Mouse (Mus musculus): ENCODE measurements at regions not wholly inside any gene's neighbourhood (a gene's known extent, or its start where the extent isn't known, plus 50 kb on each side); places are given as distances from the start of the nearest gene placed in this dataset.

DNA sequence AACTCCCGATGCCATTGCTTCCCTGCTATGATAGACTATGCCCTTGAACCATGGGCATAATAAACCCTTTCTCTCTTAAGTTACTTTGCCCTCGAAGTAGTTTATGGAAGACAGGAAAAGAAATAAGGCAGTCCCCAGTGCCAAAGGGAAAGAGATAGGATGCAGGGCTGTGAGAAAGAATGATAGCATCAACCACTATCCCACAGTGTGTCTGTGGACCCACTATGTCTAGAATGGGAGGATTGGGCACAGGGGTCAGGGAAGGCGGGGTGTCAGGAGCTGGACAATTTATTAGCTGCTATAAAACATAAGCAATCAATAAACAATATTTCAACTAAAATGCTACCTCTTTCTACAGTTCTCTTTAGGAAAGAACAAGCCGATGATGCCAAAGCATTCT is 288.8 kb downstream of the Sox4 start:
- no peaks in the 10 kb centered on the region for H3K9me3 ChIP-seq (ENCODE audit: control insufficient read depth, insufficient read depth, low read depth, low read length)
- in situ Hi-C loops (cut with MboI; ENCODE audit: low sequenced_read_pairs in 2 of 2, unreplicated experiment in 2 of 2), result no loop called here
- no peak for DNase-seq (ENCODE audit: low read depth, low spot score)
- peaks cover 0 to 5% of the 10 kb centered on the region in 2 experiments; a peak in 2 of 4 replicates for H3K4me1 ChIP-seq (ENCODE audit: control insufficient read depth in 2 of 2, insufficient read depth in 2 of 2, low read length in 2 of 2, poor library complexity in 1 of 2)
- no peak overlapping the region for H3K4me3 ChIP-seq (ENCODE audit: insufficient read depth in 1 of 2, low read depth in 1 of 2, low read length in 2 of 2, poor library complexity in 1 of 2, severe bottlenecking in 1 of 2)
- no peaks in the 10 kb centered on the region for H3K36me3 ChIP-seq (ENCODE audit: control insufficient read depth, insufficient read depth, low read length, poor library complexity, severe bottlenecking)
- TF ChIP-seq HCFC1 (IDR thresholded peaks at IDR 0.05; ENCODE audit: borderline replicate concordance, insufficient read depth, low read length) (no peak), ZNF384 (IDR thresholded peaks at IDR 0.05; ENCODE audit: low read depth, low read length) (no peak), CHD2 (IDR thresholded peaks at IDR 0.05; ENCODE audit: low read depth, low read length) (no peak), MAFK (IDR thresholded peaks at IDR 0.05; ENCODE audit: insufficient read depth, low read depth, low read length) (no peak), ZC3H11A (IDR thresholded peaks at IDR 0.05; ENCODE audit: borderline replicate concordance, low read depth, low read length) (no peak)
- H3K27ac ChIP-seq (ENCODE audit: insufficient read depth, low read depth, low read length, poor library complexity, severe bottlenecking), result no peak overlapping the region
- no peak overlapping the region for H3K9ac ChIP-seq (ENCODE audit: insufficient read depth, low read depth, low read length, poor library complexity, severe bottlenecking)

DNA sequence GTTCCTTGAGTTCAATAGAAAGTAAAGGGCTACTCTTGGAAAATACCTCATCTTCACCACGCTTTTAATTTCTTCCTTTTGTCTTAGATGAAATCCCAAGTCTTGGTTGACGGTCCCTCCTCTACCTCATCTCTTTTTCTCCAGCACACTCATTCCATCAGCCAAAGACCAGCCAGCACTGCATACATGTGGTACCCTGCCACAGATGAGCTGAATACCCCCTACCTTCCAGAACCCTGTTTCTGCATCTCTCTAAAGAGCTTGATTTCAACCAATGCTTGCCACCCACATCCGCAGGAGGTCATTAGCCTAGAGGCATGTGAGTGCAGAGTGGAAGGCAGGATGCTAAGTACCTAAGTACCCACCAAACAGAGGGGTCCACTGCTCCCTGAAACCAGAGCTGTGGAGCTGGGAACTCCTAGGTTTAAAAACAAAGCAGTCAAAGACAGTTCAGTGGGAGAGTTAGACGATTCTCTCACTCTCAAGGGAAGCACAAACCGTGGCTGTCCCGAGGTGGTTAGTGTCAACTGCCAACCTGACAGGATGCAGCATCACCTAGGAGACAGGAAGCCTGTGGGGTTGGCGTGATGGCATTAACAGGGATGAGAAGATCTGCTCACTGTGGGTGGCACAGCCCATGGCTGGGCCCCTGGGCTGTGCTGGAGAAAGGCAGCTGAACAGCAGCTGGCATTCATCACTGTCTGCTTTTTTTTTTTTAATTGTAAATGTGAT is 289.4 kb downstream of the Sox4 start:
- H3K4me1 ChIP-seq (ENCODE audit: control insufficient read depth in 2 of 2, insufficient read depth in 2 of 2, low read length in 2 of 2, poor library complexity in 1 of 2), result peaks cover 0 to 5% of the 10 kb centered on the region in 2 experiments; a peak in 2 of 4 replicates
- no peaks in the 10 kb centered on the region for H3K9me3 ChIP-seq (ENCODE audit: control insufficient read depth, insufficient read depth, low read depth, low read length)
- no peaks in the 10 kb centered on the region for H3K36me3 ChIP-seq (ENCODE audit: control insufficient read depth, insufficient read depth, low read length, poor library complexity, severe bottlenecking)
- no peak overlapping the region for H3K4me3 ChIP-seq (ENCODE audit: insufficient read depth in 1 of 2, low read depth in 1 of 2, low read length in 2 of 2, poor library complexity in 1 of 2, severe bottlenecking in 1 of 2)
- in situ Hi-C loops (cut with MboI; ENCODE audit: low sequenced_read_pairs in 2 of 2, unreplicated experiment in 2 of 2), result no loop called here
- H3K9ac ChIP-seq (ENCODE audit: insufficient read depth, low read depth, low read length, poor library complexity, severe bottlenecking), result no peak overlapping the region
- no peak for DNase-seq (ENCODE audit: low read depth, low spot score)
- TF ChIP-seq CHD2 (IDR thresholded peaks at IDR 0.05; ENCODE audit: low read depth, low read length) (no peak), ZC3H11A (IDR thresholded peaks at IDR 0.05; ENCODE audit: borderline replicate concordance, low read depth, low read length) (no peak), MAFK (IDR thresholded peaks at IDR 0.05; ENCODE audit: insufficient read depth, low read depth, low read length) (no peak), ZNF384 (IDR thresholded peaks at IDR 0.05; ENCODE audit: low read depth, low read length) (no peak), HCFC1 (IDR thresholded peaks at IDR 0.05; ENCODE audit: borderline replicate concordance, insufficient read depth, low read length) (no peak)
- H3K27ac ChIP-seq (ENCODE audit: insufficient read depth, low read depth, low read length, poor library complexity, severe bottlenecking), result no peak overlapping the region

GRCm38 (mm10) chr13:28663459-28663858 is 290.1 kb downstream of the Sox4 start:
- Histone ChIP-seq H3K4me3 (ENCODE audit: insufficient read depth in 1 of 2, low read depth in 1 of 2, low read length in 2 of 2, poor library complexity in 1 of 2, severe bottlenecking in 1 of 2) (no peak overlapping the region), H3K36me3 (ENCODE audit: control insufficient read depth, insufficient read depth, low read length, poor library complexity, severe bottlenecking) (no peaks in the 10 kb centered on the region), H3K9me3 (ENCODE audit: control insufficient read depth, insufficient read depth, low read depth, low read length) (no peaks in the 10 kb centered on the region), H3K27ac (ENCODE audit: insufficient read depth, low read depth, low read length, poor library complexity, severe bottlenecking) (no peak overlapping the region), H3K9ac (ENCODE audit: insufficient read depth, low read depth, low read length, poor library complexity, severe bottlenecking) (no peak overlapping the region), H3K4me1 (ENCODE audit: control insufficient read depth in 2 of 2, insufficient read depth in 2 of 2, low read length in 2 of 2, poor library complexity in 1 of 2) (peaks cover 0 to 5% of the 10 kb centered on the region in 2 experiments; a peak in 2 of 4 replicates)
- in situ Hi-C loops (cut with MboI; ENCODE audit: low sequenced_read_pairs in 2 of 2, unreplicated experiment in 2 of 2), result no loop called here
- no peak for TF ChIP-seq HCFC1 (IDR thresholded peaks at IDR 0.05; ENCODE audit: borderline replicate concordance, insufficient read depth, low read length)
- no peak for TF ChIP-seq MAFK (IDR thresholded peaks at IDR 0.05; ENCODE audit: insufficient read depth, low read depth, low read length)
- no peak for TF ChIP-seq ZNF384 (IDR thresholded peaks at IDR 0.05; ENCODE audit: low read depth, low read length)
- no peak for DNase-seq (ENCODE audit: low read depth, low spot score)

- no peak overlapping the region for H3K27ac ChIP-seq (ENCODE audit: insufficient read depth, low read depth, low read length, poor library complexity, severe bottlenecking)
- H3K36me3 ChIP-seq (ENCODE audit: control insufficient read depth, insufficient read depth, low read length, poor library complexity, severe bottlenecking), result no peaks in the 10 kb centered on the region
- DNase-seq (ENCODE audit: low read depth, low spot score), result no peak
- peaks cover 0 to 5% of the 10 kb centered on the region in 2 experiments; a peak in 2 of 4 replicates for H3K4me1 ChIP-seq (ENCODE audit: control insufficient read depth in 2 of 2, insufficient read depth in 2 of 2, low read length in 2 of 2, poor library complexity in 1 of 2)
- TF ChIP-seq ZC3H11A (IDR thresholded peaks at IDR 0.05; ENCODE audit: borderline replicate concordance, low read depth, low read length) (no peak), CHD2 (IDR thresholded peaks at IDR 0.05; ENCODE audit: low read depth, low read length) (no peak), MAFK (IDR thresholded peaks at IDR 0.05; ENCODE audit: insufficient read depth, low read depth, low read length) (no peak), ZNF384 (IDR thresholded peaks at IDR 0.05; ENCODE audit: low read depth, low read length) (no peak), HCFC1 (IDR thresholded peaks at IDR 0.05; ENCODE audit: borderline replicate concordance, insufficient read depth, low read length) (no peak)
- no peak overlapping the region for H3K4me3 ChIP-seq (ENCODE audit: insufficient read depth in 1 of 2, low read depth in 1 of 2, low read length in 2 of 2, poor library complexity in 1 of 2, severe bottlenecking in 1 of 2)
- in situ Hi-C loops (cut with MboI; ENCODE audit: low sequenced_read_pairs in 2 of 2, unreplicated experiment in 2 of 2), result no loop called here
- H3K9ac ChIP-seq (ENCODE audit: insufficient read depth, low read depth, low read length, poor library complexity, severe bottlenecking), result no peak overlapping the region
- H3K9me3 ChIP-seq (ENCODE audit: control insufficient read depth, insufficient read depth, low read depth, low read length), result no peaks in the 10 kb centered on the region
These were observed 291.2 kb downstream of the Sox4 start for GRCm38 (mm10) chr13:28662316-28662752.

All from ES-E14 (cell line).